Mouse (Mus musculus) myocyte (in vitro differentiated cells): ENCODE data around the gene Rbmxl2.

Experiments
- CEBPB ChIP-seq: IDR thresholded peaks from 2 replicates; pipeline ENCODE4 v1.6.1; 2011; ENCODE audit warnings: mild to moderate bottlenecking, moderate library complexity; ENCODE audit not compliant: poor library complexity, insufficient read depth, severe bottlenecking
- E2F4 ChIP-seq: IDR thresholded peaks from one replicate; pipeline ENCODE4 v1.6.1; 2011; ENCODE audit warnings: mild to moderate bottlenecking, control low read depth, moderate library complexity; ENCODE audit not compliant: insufficient read depth
- MAX ChIP-seq: IDR thresholded peaks from one replicate; pipeline ENCODE4 v1.6.1; 2011; ENCODE audit warnings: low read depth, mild to moderate bottlenecking, control low read depth
- MYOD1 ChIP-seq, 3 experiments: IDR thresholded peaks; one replicate each; pipeline ENCODE4 v1.6.1; 2011; ENCODE audit warnings: control low read depth in 2 of 3, low read depth in 2 of 3, mild to moderate bottlenecking in 2 of 3, moderate library complexity in 1 of 3; ENCODE audit not compliant: insufficient read length in 2 of 3, control insufficient read depth in 1 of 3
- MYOG ChIP-seq, 3 experiments: IDR thresholded peaks; one replicate each; pipeline ENCODE4 v1.6.1; 2011; ENCODE audit warnings: control low read depth in 2 of 3, low read depth in 2 of 3, mild to moderate bottlenecking in 2 of 3; ENCODE audit not compliant: insufficient read length in 2 of 3, control insufficient read depth in 1 of 3, insufficient read depth in 1 of 3
- POLR2A ChIP-seq: IDR thresholded peaks from one replicate; pipeline ENCODE4 v1.6.1; 2011; ENCODE audit warnings: low read depth, mild to moderate bottlenecking, control low read depth, moderate library complexity; ENCODE audit not compliant: insufficient read length
- POLR2AphosphoS2 ChIP-seq: IDR thresholded peaks from one replicate; pipeline ENCODE4 v1.6.1; 2011; ENCODE audit warnings: low read depth, control low read depth; ENCODE audit not compliant: insufficient read length
- REST ChIP-seq: IDR thresholded peaks from one replicate; pipeline ENCODE4 v1.6.1; 2011; ENCODE audit warnings: mild to moderate bottlenecking, control low read depth, moderate library complexity; ENCODE audit not compliant: insufficient read depth, insufficient read length
- TCF12 ChIP-seq: IDR thresholded peaks from one replicate; pipeline ENCODE4 v1.6.1; 2011; ENCODE audit warnings: mild to moderate bottlenecking, control low read depth; ENCODE audit not compliant: poor library complexity, insufficient read depth, severe bottlenecking
- TCF3 ChIP-seq: IDR thresholded peaks from one replicate; pipeline ENCODE4 v1.6.1; 2011; ENCODE audit warnings: low read depth, control low read depth; ENCODE audit not compliant: insufficient read length
- USF1 ChIP-seq: IDR thresholded peaks from one replicate; pipeline ENCODE4 v1.6.1; 2011; ENCODE audit warnings: low read depth, mild to moderate bottlenecking, control low read depth, moderate library complexity

DNA sequence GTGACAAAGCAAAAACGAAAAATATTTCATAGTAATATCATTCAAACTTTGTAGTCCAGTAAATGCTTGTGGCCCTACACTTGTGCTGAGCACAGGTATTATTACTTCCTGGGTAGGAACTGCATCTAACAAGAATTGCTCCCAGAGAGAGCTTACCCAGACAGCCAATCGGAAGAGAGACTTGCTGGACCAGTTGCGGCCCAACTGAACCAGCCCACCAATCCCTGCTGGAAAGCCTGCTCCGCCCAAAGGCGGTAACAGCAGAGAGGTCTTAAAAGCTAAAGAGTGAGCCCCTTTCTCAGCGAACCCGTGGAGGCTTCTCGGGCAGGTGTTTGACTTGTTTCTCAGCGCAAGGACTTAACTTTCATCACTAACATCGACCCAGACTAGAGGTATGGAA lies 42.6 kb upstream of the Rbmxl2 start, which contains the start of gene Nlrp14:
- TF ChIP-seq POLR2A (no peak), E2F4 (no peak), POLR2AphosphoS2 (no peak), TCF3 (no peak), USF1 (no peak), TCF12 (no peak), CEBPB (no peak), MYOD1 (IDR thresholded peaks at IDR 0.05; ENCODE audit: control insufficient read depth in 1 of 3, insufficient read length in 2 of 3, low read depth in 2 of 3) (no peak), MYOG (IDR thresholded peaks at IDR 0.05; ENCODE audit: control insufficient read depth in 1 of 3, insufficient read depth in 1 of 3, insufficient read length in 2 of 3, low read depth in 2 of 3) (no peak), MAX (no peak), REST (no peak)
